Mouse (Mus musculus): ENCODE measurements around the gene Gm17019. TPM values are rescaled to one million over a fixed set of nuclear protein-coding genes. Genes with fewer than 3 reads are reported as not detected.
"Not testable (repeated sequence)": the region's sequence is repeated elsewhere in the genome, so short reads cannot be mapped to it uniquely, and the experiment has no call there.

Gene Gm17019
- total RNA-seq (2014; rRNA removed) (not detected in 2 replicates), polyA plus RNA-seq (2012; rRNA removed) (not detected in 2 replicates)

DNA sequence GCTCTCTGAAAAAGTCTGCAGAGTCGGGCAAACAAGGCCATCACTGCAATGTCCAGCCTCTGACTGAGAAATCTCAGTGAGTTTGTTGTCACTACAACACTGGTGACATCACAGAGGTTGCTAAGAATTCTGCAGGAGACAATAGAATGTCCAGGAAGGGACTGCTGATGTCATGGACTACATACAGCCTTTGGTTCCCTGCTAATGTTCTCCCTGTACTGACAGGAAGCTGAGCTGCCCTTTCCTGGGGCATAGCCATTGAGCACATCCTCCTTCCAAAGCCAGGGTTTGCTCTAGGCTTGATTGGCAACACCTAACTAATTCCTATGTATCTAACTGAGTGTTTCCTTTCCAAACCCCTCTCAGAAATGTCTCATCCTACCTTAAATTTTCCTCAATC is at the start of gene Gm17019:
TSS of gene Gm17019 (minus strand) at position 101 of the 400 bp plus-strand sequence.
- H3K27ac ChIP-seq (replicated peaks; ENCODE audit: insufficient read depth, low read depth, low read length); H3K9ac ChIP-seq (ENCODE audit: low read depth, low read length); DNase-seq (ENCODE audit: extremely low read depth, low read depth, low spot score); H3K27me3 ChIP-seq (ENCODE audit: control insufficient read depth, insufficient read depth, low read length); H3K79me2 ChIP-seq (ENCODE audit: control insufficient read depth, insufficient read depth, low read length); H3K36me3 ChIP-seq (ENCODE audit: control insufficient read depth, insufficient read depth, low read length); H3K4me1 ChIP-seq (ENCODE audit: control insufficient read depth, insufficient read depth, low read length); H3K4me3 ChIP-seq (ENCODE audit: insufficient read depth, low read depth, low read length): not testable (repeated sequence)
- WGBS, result 24% methylated on average over 1 of the region's 1 CpGs

DNA sequence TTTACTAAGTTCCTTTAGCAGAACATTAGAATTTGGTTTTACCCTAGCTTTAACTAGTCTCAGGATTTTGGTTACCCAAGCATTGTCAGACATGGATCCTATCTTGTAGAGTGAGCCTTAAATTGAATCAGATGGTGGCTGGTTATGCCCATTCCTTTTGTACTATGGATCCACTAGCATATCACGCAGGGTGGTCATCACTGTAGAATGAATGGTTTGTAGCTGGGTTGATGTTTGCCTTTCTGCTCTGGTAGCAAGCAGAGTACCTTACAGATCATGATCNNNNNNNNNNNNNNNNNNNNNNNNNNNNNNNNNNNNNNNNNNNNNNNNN is 29.6 kb upstream of the Gm17019 start:
- WGBS, result 87% methylated on average over 1 of the region's 1 CpGs
- H3K27me3 ChIP-seq (ENCODE audit: control insufficient read depth, insufficient read depth, low read length); H3K27ac ChIP-seq (replicated peaks; ENCODE audit: insufficient read depth, low read depth, low read length); H3K9ac ChIP-seq (ENCODE audit: low read depth, low read length); H3K36me3 ChIP-seq (ENCODE audit: control insufficient read depth, insufficient read depth, low read length); H3K4me3 ChIP-seq (ENCODE audit: insufficient read depth, low read depth, low read length); H3K79me2 ChIP-seq (ENCODE audit: control insufficient read depth, insufficient read depth, low read length); DNase-seq (ENCODE audit: extremely low read depth, low read depth, low spot score); H3K4me1 ChIP-seq (ENCODE audit: control insufficient read depth, insufficient read depth, low read length): not testable (repeated sequence)

DNA sequence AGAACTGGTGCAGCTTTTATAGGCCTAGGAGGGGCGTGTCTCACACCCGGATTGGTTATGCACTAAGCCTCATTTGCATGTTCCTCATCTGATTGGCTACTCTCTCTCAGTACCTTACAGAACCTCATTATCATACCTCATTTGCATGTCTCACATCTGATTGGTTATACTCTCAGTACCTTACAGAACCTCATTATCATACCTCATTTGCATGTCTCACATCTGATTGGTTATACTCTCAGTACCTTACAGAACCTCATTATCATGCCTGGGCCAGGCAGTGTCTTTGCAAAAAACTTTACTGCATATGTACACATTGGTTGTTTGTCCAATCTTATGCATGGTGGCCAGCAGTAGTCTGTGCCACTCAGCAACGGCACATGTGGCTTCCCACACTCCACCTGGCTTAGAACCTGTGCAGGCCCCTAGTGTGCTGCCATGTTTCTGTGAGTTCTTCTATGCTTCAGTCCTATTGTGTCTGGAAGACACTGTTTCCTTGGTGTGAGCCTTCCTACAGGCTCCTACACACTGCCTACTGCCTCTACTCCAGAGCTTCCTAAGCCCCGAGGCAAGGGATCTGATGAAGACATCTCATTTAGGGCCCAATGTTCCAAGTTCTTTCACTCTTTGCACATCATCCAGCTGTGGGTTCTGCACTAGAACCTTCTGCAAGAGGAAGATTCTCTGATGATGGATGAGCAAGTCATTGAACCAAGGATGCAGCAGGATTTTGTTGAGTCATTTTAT is 29.0 kb upstream of the Gm17019 start:
- H3K4me3 ChIP-seq (ENCODE audit: insufficient read depth, low read depth, low read length); H3K9ac ChIP-seq (ENCODE audit: low read depth, low read length); H3K27ac ChIP-seq (replicated peaks; ENCODE audit: insufficient read depth, low read depth, low read length); H3K36me3 ChIP-seq (ENCODE audit: control insufficient read depth, insufficient read depth, low read length); H3K79me2 ChIP-seq (ENCODE audit: control insufficient read depth, insufficient read depth, low read length); DNase-seq (ENCODE audit: extremely low read depth, low read depth, low spot score); H3K27me3 ChIP-seq (ENCODE audit: control insufficient read depth, insufficient read depth, low read length); H3K4me1 ChIP-seq (ENCODE audit: control insufficient read depth, insufficient read depth, low read length): not testable (repeated sequence)
- WGBS, result 82% methylated on average over 4 of the region's 4 CpGs

DNA sequence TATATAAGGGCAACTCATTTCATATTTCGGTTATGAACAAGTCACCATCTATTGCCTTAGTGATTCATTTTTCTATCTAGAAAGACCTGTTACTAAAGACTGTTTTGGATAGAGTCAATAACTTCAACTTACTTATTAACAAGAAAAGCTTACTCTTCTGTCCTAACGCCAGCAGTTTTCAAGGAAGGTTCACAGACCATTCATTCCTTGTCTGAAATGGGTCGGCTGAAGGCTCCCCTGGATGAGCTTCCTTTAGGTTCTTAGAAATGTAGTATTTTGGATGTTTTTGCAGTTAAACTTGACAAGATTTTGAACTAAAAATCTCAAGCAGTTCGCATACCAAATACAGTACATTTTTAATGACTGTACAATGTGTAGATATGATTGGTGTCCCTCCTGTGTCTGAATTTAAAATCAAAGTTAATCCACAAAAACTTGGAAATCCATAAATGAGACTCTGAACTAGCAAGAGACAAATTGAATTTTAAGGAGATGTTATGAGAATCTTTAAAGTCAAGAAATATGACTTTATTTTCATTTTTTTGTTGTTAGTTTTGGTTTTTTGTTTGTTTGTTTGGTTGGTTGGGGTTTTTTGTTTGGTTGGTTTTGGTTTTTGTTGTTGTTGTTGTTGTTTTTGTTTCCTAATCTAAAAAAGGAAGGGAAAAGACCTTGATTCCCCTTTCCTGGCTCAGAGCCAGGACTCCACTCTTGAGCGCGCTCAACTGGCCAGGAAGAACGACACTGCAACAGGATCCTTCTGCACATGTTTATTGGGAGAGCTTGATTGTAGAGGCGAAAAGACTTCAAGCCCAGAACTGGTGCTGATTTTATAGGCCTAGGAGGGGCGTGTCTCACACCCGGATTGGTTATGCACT is 21.6 kb upstream of the Gm17019 start:
- H3K36me3 ChIP-seq (ENCODE audit: control insufficient read depth, insufficient read depth, low read length); H3K9ac ChIP-seq (ENCODE audit: low read depth, low read length); H3K79me2 ChIP-seq (ENCODE audit: control insufficient read depth, insufficient read depth, low read length); H3K4me1 ChIP-seq (ENCODE audit: control insufficient read depth, insufficient read depth, low read length); H3K4me3 ChIP-seq (ENCODE audit: insufficient read depth, low read depth, low read length); H3K27ac ChIP-seq (replicated peaks; ENCODE audit: insufficient read depth, low read depth, low read length); H3K27me3 ChIP-seq (ENCODE audit: control insufficient read depth, insufficient read depth, low read length); DNase-seq (ENCODE audit: extremely low read depth, low read depth, low spot score): not testable (repeated sequence)
- WGBS, result 74% methylated on average over 10 of the region's 10 CpGs

- H3K27me3 ChIP-seq (ENCODE audit: control insufficient read depth, insufficient read depth, low read length); DNase-seq (ENCODE audit: extremely low read depth, low read depth, low spot score); H3K36me3 ChIP-seq (ENCODE audit: control insufficient read depth, insufficient read depth, low read length); H3K9ac ChIP-seq (ENCODE audit: low read depth, low read length); H3K4me1 ChIP-seq (ENCODE audit: control insufficient read depth, insufficient read depth, low read length); H3K27ac ChIP-seq (replicated peaks; ENCODE audit: insufficient read depth, low read depth, low read length); H3K79me2 ChIP-seq (ENCODE audit: control insufficient read depth, insufficient read depth, low read length); H3K4me3 ChIP-seq (ENCODE audit: insufficient read depth, low read depth, low read length): not testable (repeated sequence)
- 72% methylated on average over 8 of the region's 8 CpGs for WGBS
Observed at GRCm38 (mm10) chr5:15053606-15053962, 20.8 kb upstream of the Gm17019 start.

DNA sequence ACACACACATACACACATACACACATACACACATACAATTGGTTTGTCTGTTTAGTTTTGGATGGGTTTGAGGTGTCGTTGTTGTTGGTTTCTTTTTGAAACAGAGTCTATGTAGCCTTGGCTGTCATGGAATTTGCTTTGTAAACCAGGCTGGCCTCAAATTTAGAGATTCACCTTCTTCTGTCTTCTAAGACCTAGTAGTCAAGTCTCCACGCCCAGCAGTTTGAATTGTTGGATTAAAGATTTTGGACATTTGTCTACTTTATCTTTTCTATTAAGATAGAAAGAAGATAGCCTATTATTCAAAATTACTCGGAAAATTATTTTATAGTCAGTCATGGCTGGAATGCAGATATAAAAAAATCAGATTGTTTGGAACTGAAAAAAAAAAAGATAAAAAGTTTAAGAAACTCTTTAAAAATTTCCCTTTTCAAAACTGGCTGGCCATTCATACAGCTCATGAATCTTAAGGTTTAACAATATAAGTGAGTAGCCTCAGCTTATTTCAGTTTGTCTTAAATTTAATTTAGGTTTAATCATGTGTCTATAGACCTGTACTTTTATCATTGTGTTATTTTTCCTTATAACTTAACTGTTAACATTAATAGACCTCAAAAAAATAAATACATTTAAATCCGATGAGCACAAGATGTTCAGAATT is 20.3 kb upstream of the Gm17019 start:
- not testable (repeated sequence) for H3K27ac ChIP-seq (replicated peaks; ENCODE audit: insufficient read depth, low read depth, low read length); H3K79me2 ChIP-seq (ENCODE audit: control insufficient read depth, insufficient read depth, low read length); DNase-seq (ENCODE audit: extremely low read depth, low read depth, low spot score); H3K4me3 ChIP-seq (ENCODE audit: insufficient read depth, low read depth, low read length); H3K36me3 ChIP-seq (ENCODE audit: control insufficient read depth, insufficient read depth, low read length); H3K9ac ChIP-seq (ENCODE audit: low read depth, low read length); H3K27me3 ChIP-seq (ENCODE audit: control insufficient read depth, insufficient read depth, low read length); H3K4me1 ChIP-seq (ENCODE audit: control insufficient read depth, insufficient read depth, low read length)
- WGBS, result 74% methylated on average over 4 of the region's 4 CpGs

DNA sequence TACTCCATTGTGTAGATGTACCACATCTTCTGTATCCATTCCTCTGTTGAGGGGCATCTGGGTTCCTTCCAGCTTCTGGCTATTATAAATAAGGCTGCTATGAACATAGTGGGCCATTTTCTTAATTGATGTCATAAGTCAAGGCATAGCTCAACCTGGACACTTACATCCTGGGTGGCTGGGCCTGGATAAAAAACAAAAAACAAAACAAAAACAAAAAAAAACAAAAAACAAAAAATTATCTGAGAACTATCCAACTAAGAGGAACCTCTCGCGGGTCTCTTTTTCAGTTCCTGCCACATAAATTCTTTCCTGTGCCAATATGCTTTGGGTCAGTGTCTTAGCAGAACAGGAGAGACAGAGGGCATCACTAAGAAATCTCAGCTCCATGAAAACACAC is 18.0 kb upstream of the Gm17019 start:
- DNase-seq (ENCODE audit: extremely low read depth, low read depth, low spot score); H3K4me1 ChIP-seq (ENCODE audit: control insufficient read depth, insufficient read depth, low read length); H3K36me3 ChIP-seq (ENCODE audit: control insufficient read depth, insufficient read depth, low read length); H3K4me3 ChIP-seq (ENCODE audit: insufficient read depth, low read depth, low read length); H3K27ac ChIP-seq (replicated peaks; ENCODE audit: insufficient read depth, low read depth, low read length); H3K9ac ChIP-seq (ENCODE audit: low read depth, low read length); H3K27me3 ChIP-seq (ENCODE audit: control insufficient read depth, insufficient read depth, low read length); H3K79me2 ChIP-seq (ENCODE audit: control insufficient read depth, insufficient read depth, low read length): not testable (repeated sequence)
- WGBS, result 76% methylated on average over 2 of the region's 2 CpGs

DNA sequence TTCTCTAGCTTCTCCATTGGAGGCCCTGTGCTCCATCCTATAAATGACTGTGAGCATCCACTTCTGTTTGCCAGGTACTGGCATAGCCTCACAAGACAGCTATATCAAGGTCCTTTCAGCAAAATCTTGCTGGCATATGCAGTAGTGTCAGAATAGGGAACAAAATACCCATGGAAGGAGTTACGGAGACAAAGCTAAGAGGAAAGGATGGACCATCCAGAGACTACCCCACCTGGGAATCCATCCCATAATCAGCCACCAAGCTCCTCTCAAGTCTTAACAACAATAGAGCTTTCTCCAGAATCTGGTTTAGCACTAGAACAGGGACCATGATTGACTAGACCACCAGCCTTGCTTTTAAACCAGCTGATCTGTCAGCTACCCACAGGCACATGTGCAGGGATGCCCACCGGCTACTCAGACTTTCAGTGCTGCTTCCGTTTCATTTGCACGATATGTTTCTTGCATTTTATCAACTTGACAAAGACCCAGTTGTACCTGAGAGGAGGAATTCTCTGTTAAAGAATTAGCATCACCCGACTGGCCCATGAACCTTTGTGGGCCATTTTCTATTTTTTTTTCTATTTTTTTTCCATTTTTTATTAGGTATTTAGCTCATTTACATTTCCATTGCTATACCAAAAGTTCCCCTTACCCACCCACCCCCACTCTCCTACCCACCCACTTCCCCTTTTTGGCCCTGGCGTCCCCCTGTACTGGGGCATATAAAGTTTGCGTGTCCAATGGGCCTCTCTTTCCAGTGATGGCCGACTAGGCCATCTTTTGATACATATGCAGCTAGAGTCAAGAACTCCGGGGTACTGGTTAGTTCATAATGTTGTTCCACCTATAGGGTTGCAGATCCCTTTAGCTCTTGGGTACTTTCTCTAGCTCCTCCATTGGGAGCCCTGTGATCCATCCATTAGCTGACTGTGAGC is 12.3 kb upstream of the Gm17019 start:
- H3K9ac ChIP-seq (ENCODE audit: low read depth, low read length); H3K79me2 ChIP-seq (ENCODE audit: control insufficient read depth, insufficient read depth, low read length); H3K27me3 ChIP-seq (ENCODE audit: control insufficient read depth, insufficient read depth, low read length); H3K36me3 ChIP-seq (ENCODE audit: control insufficient read depth, insufficient read depth, low read length); H3K27ac ChIP-seq (replicated peaks; ENCODE audit: insufficient read depth, low read depth, low read length); H3K4me1 ChIP-seq (ENCODE audit: control insufficient read depth, insufficient read depth, low read length); H3K4me3 ChIP-seq (ENCODE audit: insufficient read depth, low read depth, low read length); DNase-seq (ENCODE audit: extremely low read depth, low read depth, low spot score): not testable (repeated sequence)
- WGBS, result 79% methylated on average over 9 of the region's 9 CpGs

All from liver, adult 2 months (tissue).